Mouse (Mus musculus) left cerebral cortex, adult 11 months (tissue): Measurements from ENCODE around the gene Morf4l1.
"Not testable (repeated sequence)": the region's sequence is repeated elsewhere in the genome, so short reads cannot be mapped to it uniquely, and the experiment has no call there.

Experiments used
- DNase-seq: peaks from one replicate; pipeline ENCODE4 v3.0.0; 2022; ENCODE audit warnings: low spot score

Gene Morf4l1

DNA sequence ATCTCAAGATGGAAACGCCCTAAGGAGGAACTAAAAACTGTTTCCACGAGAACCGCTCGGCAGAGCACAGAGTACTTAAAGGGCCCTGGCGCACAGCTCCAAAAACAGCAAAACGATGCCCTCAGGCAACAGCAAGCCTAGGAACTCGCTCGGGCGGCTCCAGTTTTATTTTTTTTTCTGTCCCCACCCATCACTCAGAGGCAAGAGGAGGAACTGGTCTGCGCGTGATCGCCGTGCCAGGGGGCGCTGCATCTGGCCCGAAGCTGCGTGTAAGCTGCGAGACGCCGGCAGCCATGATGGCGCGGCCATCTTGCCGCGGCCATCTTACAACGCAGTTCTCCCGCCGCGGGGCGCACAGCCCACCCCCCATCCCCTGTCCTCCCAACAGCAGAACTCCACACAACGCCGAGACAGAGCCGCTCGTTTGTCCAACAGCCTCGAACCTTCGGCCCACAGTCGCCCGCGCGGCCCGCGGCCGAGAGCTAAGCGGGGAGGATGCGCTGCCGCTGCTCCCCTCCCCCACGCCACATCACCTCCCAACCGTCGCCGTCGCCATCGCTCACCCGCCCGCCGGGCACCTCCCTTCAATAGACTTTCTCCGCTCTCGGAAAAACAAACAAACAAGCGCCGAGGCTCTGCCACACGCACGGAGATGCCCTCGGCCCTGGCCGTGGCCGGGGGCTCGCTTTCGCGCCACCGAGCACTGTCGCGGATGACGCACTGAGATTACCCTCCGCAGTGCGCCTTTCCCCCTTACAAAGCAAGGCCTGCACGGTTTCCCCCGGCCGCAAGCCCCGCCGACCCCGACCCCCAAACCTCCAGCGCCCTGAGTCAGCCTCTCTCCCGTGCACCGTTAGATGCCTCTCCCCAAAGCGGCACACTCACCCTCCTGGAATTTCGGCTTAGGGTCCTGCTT lies 665 bp downstream of the Morf4l1 start:
- DNase-seq: peak; percentile 91

DNA sequence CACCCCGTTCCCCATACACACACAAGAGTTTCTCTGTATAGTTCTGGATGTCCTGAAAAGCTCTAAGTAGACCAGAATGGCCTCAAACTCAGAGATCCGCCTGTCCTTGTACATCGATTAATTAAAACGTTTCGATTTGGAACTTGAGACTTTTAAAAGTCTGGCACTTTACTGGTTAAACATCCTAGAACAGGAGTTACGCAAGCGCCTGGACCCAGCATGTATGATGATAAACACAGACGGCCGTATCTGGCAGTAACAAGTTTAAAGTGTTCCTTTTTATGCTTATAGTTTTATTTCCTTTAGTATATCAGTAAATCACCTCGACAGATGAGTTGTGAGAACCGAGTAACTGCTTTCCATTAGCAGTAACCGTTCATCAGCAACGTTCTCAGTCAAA lies 1.4 kb downstream of the Morf4l1 start:
- DNase-seq: no peak

DNA sequence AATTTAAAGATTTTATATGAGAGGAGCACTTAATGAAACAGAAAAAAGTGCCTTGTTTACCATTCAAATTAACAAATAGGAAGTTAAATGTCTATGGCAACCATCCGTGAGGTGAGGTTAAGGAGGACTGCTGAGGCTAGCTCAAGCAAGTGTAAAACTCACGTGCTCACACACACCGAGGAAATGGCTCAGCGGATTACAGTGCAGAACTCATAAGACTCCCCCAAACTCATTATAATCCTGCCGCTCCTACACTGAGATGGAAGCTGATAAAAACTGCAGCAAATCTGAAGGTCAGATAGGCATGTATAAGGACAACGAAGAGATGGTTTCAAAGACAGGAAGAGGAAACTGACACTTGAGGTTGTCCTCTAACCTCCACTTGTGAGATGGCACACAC lies 5.2 kb downstream of the Morf4l1 start:
- no peak for DNase-seq

DNA sequence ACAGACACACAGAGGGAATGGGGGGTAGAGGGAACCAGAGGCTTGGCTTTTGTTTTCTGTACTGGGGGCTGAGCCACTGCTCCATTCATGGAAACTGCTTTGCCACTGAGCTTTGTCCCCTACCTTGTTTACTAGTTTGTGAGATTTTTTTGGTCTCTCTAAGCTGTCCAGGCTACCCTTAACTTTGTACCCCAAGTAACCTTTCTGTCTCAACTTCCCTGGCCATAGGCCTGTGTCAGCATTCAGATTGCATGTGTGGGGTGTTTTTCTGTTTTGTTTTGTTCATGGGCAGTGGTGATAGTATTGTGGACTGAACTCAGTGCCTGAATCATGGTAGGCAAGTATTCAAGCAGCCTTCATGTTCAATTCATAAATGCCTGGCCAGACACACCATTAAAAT lies 6.3 kb downstream of the Morf4l1 start:
- DNase-seq: no peak

DNA sequence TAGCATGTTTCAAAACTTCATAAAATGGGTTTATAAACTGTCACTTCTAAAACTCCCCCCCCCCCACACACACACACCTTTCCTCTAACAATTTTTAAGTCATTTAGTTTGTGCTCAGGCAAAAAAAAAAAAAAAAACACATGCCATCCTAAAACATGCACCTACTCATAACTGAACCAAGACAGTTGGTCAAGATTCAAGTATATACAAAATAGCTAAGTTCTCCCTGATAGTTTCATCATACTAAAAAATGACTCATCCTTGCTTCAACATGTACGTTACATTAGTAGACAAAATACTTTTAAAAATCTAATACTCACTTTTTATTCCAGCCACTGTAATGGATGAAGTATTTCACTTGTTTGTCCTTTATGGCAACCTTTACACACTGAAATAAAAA lies 7.7 kb downstream of the Morf4l1 start:
- no peak for DNase-seq

DNA sequence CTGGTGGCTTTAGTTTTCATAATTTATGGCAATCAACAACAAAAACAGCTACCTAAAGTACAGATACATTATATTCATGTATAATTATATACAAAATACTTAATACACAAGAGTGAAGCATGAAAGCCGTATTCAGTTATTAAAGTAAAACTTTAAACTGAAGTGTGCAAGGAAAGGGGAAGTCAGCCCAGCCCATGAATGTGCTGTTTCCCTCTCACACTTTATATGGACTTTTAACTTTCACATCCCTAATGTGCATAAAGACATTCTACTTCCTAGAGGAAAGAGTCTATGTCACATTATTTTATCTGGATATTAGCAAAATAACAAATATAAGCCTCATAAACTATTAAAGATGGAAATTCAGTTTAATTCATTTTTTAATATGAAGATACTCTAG lies 9.1 kb downstream of the Morf4l1 start:
- no peak for DNase-seq

DNA sequence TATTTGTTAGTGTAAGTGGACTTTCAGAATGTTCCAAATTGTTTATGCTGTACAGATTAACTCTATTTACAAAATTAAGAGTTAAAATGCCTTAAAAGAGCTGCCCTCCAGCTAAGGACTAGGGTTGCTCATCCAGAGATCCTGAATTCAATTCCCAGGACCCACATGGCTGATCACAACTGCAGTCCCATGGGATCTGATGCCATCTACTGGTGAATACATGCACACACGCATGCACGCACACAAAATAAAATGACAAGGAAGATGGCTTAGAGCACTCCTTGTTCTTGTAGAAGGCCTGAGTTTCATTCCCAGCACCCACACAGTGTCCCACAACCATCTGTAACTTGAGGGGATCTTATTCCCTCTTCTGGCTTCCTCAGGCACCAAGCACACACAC lies 13.8 kb downstream of the Morf4l1 start:
- no peak for DNase-seq

DNA sequence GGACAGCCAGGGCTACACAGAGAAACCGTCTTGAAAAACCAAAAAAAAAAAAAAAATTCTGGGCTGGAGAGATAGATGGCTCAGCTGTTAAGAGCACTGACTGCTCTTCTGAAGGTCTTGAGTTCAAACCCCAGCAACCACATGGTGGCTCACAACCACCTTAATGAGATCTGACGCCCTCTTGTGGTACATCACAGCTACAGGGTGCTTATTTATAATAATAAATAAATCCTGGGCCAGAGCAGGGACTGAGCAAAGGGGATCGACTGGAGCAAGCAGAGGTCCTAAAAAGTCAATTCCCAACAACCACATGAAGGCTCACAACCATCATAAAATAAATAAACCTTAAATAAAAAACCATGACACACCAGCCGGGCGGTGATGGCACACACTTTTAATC lies 15.6 kb downstream of the Morf4l1 start:
- no peak for DNase-seq

DNA sequence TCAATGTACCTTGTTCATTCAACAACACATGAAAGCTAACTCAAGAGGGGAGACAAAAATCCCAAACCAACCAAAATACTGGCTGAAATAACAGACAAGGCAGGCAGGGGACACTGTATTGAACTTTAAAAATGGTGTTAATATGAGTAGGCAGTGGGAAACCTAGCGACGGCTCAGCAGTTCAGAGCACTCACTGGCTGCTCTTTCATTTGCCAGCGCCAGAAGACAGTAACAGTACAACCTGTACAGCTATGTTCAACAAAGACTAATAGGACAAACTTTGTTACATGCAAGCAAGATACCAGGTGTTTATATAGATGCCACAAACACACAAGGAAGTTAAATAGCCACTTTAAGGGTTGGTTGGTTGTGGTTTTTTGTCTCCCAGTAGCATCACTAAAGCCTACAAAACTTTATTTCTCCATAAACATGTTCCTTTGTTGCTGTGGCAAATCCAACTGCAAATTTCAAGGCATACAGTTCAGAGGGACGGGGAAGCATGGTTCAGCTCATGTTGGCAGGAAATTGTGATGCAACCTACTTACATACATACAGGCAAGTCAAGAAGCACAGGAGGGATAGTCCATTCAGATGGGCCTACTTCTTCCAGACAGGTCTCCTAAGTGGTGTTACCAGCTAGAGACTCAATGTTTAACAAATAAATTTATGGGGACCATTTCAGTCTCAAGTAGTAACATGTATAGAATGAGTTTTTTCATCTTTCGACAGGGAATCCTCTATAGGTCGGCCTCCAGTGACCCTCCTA lies 25.1 kb downstream of the Morf4l1 start:
- no peak for DNase-seq

DNA sequence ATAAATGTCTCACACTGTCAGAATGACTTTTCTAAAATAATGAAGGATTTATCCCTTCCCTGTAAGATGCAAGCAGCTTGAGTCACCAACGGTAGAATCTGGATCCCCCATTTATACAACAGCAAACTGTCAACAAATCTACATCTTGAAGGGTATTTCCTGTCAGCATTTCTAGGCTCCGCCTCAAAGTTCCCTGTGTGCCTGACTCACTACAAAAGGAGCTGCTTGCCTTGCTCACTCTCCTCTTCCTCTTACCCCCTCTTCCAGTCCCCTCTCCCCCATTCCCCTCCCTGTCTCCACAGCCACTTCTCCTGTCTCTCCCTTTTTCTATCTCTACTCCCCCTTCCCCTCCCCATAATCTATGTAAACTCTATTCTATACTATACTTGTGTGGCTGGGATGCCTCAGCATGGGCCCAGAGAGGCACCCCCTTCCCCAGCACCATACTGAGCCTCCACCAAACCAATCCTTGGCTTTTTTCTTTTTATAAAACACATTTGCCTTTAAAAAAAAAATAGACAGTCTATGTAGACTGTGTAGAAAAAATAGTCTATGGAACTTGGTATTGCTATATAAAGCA lies 26.6 kb downstream of the Morf4l1 start:
- no peak for DNase-seq

DNA sequence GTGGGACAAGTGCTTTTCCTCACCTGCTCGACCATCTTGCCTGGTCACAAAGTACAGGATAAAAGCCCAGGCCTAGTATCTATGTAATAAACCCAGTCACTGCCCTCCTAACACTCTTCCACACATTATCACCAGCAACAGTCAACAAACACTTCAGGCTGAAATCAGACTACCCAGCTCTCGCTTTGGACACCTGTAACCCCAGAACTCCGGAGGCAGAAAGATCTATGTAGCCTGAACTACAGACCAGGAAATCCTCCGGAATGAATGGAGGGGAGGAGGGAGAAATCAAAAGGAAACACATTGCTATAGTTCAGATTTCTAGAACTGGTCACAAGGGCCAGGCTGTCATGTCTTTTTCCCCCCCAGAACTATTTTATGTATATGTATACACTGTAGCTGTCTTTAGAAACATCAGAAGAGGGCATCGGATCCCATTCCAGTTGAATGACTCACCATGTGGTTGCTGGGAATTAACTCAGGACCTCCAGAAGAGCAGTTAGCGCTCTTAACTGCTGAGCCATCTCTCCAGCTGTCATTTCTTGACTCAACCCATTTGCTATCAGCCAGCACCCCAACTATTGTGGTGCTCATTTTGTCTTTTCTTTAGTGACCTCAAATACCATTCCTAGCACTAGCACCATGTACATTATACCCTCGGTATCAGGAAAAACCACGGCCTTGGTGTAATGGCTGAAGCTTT lies 29.7 kb downstream of the Morf4l1 start:
- no peak for DNase-seq

DNA sequence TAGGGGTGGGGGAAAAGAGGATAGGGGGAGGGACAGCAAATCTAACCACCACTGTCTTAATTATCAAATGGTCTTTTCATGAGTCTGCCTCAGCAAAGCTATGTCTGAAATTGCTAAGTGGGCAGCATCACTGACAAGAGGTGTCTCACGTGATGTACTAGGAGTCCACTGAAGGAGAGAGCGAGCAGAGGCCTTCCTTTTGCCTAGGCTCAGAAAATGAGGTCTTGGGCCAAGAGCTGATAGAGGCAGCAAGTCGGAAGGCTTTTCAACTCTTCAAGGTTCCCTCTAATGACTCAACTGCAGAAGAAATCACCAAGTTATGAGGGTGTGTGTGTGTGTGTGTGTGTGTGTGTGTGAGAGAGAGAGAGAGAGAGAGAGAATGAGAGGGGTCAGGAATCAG lies 30.4 kb downstream of the Morf4l1 start:
- DNase-seq: no peak

DNA sequence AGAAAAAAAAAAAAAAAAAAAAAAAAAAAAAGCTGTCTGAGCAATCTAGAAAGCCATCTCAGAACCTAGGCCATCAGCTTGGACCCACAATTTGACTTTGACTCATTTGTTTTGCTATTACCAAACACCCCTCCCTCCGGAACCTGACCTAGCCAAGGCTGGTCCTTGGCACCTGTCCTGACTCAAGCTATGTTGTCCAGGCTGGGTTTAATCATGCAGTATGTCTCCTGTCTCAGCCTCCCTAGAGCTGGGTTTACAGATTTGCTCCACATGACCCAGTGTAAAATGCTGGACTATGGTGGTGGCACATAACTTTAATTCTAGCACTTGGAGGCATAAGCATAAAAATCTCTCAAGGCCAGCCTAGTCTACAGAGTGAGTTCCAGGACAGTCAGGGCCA lies 31.6 kb downstream of the Morf4l1 start:
- no peak for DNase-seq

DNA sequence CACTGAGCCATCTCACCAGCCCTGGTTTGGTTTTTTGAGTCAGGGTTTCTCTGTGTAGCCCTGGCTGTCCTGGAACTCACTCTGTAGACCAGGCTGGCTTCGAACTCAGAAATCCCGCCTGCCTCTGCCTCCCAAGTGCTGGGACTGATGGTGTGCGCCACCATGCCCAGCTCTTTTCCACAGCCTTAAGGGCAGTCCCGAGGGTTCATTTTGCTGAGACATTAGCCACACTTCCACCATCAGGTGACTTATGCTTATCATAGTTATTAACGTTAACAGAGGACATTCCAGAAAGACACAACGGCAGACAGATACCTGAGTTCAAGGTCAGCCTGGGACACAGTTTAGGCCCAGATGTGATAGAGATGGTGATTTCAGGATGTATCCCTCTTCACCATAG lies 32.6 kb downstream of the Morf4l1 start:
- not testable (repeated sequence) for DNase-seq

DNA sequence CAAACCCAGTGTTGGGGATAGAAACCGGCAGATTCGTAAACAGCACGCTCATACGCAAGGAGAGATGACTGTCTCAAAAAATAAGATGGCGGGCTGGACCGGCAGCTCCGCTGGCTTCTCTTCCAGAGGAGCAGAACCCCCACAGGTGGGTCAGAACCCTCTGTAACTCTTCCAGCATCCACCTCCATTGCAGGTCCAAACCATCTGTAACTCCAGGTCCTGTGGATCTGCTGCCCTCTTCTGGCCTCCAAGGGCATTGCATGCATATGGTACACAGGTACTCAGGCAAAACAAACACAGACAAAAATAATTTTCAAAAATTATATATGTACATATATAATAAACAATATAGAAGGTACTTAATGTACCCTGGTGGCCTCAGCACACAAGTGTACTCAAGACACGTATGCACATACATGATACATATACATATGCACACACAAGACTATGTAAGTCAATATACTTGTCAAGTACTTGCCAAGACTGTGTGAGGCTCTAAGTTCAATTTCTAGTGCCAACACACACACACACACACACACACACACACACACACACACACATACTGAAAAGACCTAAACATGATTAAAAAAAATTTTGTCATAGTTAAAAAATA lies 37.6 kb downstream of the Morf4l1 start:
- DNase-seq: no peak

DNA sequence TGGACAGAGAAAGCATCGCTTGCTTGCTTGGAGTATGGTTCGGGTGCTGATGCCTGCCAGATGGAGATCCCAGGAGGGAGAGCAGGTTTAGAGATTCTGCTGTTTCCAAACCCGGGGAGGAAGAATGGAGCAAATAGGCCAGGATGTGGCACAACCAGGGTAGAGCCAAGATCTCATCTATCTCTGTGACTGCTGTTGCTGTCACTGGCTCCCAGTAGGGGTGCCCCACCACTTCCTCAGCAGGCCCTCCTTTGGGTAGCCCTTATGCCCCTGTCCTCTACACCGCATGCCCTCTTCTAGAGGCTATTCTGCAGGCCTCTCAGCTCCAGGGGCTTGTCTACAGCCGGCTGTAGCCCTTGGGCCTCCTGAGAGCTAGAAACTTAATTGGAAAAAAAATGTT lies 38.4 kb downstream of the Morf4l1 start:
- DNase-seq: no peak

DNA sequence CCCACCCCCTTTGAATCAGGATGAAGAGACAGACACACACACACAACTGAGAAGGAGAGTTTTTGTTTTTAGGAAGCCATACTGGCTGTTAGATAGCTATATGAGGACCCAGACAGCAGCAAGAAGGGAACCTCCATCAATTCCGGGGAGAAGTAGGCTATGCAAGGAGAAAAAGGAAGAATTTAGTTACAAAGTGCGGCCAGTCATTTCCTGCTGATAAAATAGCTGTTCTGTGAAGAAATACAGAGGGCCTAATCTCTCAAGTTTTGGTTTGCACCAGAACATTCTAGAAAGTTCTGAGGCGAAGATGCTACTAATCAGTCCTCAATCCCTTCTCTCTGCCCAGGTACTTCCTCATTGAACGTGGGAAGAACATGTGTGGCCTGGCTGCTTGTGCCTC lies 39.2 kb downstream of the Morf4l1 start:
- no peak for DNase-seq

DNA sequence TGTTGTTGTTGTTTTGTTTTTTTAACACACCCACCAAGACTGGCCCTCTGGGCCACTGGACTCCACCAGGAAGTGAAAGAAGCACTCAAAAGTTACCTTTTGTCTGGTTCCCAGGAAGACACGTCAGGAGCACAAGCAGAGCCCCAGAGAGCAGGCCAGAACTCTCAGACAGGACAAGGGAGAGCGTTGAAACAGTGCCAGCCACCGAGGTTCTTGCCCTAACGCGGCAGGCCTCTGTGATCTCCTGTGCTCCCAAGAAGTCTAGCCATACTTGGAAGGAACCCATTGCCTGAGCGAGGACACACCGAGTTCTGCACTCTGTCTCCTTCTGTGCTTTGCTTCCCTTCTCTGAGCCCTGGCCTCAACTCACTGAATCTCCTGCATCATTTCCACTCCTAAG lies 44.4 kb downstream of the Morf4l1 start:
- no peak for DNase-seq

DNA sequence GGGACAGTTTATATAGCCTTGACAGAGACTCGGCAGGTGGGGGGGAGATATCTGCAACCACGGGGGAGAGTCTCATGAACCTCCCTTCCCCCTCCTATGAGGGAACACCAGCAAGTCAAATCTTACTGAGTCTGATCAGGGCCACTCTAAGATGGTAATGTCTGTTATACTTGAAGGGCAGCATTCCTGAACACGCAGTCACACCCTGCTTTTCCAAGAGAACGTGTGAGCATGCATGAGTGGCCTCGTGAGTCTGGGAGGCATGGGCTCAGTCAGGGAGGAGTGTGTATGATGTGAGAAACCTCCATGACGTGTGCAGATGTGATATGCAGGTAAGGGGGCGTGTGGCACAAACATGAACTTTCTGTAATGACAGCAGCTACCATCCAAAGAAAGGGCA lies 45.1 kb downstream of the Morf4l1 start:
- no peak for DNase-seq

DNA sequence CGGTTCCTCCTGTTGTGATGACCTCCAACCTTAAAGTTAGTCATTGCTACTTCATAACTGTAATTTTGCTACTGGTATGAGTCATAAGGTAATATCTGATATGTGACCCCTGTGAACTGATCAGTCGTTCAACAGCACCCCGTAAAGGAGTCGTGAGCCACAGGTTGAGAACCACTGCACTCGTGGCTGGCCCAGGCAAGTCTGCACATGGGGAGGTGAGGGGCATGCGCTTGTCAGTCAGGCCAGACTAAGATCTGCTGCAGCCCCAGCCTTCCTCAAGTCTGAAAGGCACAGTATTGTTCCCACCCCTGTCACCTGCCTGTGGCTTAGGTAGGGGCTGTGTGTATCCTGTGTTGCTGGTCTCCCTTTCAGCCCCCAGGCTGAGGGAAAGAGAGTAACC lies 45.8 kb downstream of the Morf4l1 start:
- DNase-seq: no peak

DNA sequence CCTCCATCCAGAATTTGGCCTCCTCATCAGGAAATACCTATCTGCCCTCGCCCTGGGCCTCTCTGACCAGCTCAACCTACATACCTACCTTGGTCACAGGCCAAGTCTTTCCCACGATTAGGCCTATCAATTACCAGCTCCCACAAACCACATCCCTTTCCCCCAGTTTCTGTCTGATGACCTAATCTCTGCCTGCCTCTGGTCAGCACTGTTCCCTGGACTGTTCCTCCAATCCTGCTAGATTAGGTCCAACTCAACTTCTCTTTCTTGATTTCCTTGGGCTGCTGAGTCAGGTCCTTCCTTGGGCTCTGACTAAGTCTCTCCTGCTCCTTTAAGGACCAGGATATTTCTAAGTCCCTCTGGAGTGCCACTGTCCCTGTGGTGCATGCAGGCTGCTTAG lies 47.2 kb downstream of the Morf4l1 start:
- DNase-seq: no peak

DNA sequence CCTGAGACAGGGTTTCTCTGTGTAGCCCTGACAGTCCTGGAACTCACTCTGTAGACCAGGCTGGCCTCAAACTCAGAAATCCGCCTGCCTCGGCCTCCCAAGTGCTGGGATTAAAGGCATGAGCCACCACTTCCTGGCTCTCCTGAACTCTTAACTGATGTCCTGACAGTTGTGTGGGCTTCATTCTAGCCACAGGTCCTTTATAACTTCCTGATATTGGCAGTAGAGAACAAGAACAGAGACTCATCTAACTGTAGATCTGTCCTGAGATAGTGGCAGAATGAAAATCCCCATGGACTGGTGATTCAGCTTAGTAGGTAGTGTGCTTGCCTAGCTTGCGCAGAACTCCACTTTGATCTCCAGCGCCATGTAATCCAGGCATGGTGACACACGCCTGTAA lies 53.6 kb downstream of the Morf4l1 start:
- not testable (repeated sequence) for DNase-seq
